Mouse (Mus musculus) gastrocnemius, postnatal 36 days (tissue): ENCODE data around the gene Hectd1. TPM values are rescaled to one million over a fixed set of nuclear protein-coding genes. Genes with fewer than 3 reads are reported as not detected.

ENCODE experiments used
- DNase-seq, 2 experiments: peaks; one replicate each; pipeline ENCODE4 v3.0.0; 2022
- intact Hi-C: fragments of 180-260 bp; cut with DNase I; formaldehyde crosslinking; loops from one replicate; pipeline ENCODE4 v1.15.1; 2025
- total RNA-seq, 2 experiments: library from RNA; stranded (reverse); gene quantifications; 2 replicates each; pipeline ENCODE4 v1.2.3; 2021

Hectd1 gene
- total RNA-seq, 2 experiments from 2014 or later = 80.6 to 97.8 TPM

- intact Hi-C loops = no loop called here
Measured at GRCm38 (mm10) chr12:51709741-51710140, 119.6 kb downstream of the Hectd1 start.

GRCm38 (mm10) chr12:51708941-51709686 is 120.2 kb downstream of the Hectd1 start:
- intact Hi-C loops = no loop called here

More at GRCm38 (mm10) chr12:51709741-51710140, 119.6 kb downstream of the Hectd1 start:
- no peak for DNase-seq

DNA sequence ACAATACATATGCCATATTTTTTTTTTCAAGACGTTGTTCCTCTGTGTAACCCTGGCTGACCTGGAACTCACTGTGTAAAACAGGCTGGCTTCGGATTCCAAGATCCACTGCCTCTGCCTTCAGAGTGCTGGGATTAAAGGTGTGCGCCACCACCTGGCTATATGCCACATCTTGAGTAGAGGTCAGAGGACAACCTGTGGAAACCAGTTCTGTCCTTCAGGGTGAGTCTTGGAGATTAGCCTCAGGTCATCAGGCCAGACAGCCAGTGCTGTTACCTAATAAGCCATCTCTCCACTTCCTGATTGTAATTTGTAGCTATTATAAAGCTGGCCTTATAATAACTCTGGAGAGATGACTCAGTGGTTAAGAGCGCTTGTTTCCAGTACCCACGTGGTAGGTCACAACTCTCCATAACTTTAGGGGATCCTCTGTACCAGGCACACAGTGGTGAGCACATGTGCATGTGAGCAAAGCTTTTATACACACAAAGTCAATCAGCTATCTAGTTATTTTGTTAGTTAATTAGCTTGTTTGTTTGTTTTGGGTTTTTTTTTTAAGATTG is 122.6 kb downstream of the Hectd1 start:
- intact Hi-C loops = no loop called here
- no peak for DNase-seq

More at GRCm38 (mm10) chr12:51708941-51709686, 120.2 kb downstream of the Hectd1 start:
- DNase-seq = no peak

GRCm38 (mm10) chr12:51705778-51706177 is 123.6 kb downstream of the Hectd1 start:
- intact Hi-C loops = no loop called here
- no peak for DNase-seq

DNA sequence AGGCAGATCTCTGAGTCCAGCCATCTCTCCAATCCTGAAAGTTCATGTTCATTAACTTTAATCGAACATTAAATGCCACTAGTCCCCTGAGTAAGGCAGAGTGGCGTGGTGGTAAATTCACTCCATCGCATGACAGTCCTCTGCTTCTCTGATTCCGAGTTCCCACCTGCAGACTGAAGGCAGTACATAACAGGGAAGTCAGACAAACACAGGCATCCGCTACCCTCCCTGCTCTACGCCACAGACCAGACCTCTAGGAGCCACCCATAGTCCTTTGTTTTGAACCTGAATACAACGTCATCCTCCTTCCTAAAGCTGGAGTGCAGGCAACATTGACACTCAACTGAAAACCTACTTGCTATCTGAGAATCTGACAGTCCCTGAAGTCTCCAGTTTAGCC is 124.8 kb downstream of the Hectd1 start:
- no peak for DNase-seq
- intact Hi-C loops = no loop called here

GRCm38 (mm10) chr12:51703859-51704258 is 125.5 kb downstream of the Hectd1 start:
- no peak for DNase-seq
- intact Hi-C loops = no loop called here

DNA sequence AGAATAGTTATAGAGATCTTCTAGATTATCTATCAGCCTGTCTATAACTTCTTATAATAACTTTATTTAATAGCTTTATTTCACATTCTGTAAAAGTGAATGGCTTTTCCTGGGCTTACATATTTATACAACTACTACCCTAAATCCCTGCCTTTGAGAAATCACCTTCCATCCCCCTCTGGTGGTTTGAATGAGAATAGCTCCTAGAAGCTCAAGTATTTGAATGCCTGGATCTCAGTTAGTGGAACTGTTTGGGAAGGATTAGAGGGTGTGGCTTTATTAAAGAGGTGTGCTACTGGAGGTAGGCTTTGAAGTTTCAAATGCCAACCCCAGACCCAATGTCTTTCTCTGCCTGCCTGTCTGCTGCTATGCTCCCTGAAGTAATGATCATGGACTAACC is 127.6 kb downstream of the Hectd1 start:
- intact Hi-C loops = no loop called here
- no peak for DNase-seq

GRCm38 (mm10) chr12:51699623-51700393 is 129.5 kb downstream of the Hectd1 start:
- no peak for DNase-seq
- intact Hi-C loops = no loop called here

GRCm38 (mm10) chr12:51696157-51696556 is 133.2 kb downstream of the Hectd1 start:
- DNase-seq = no peak
- intact Hi-C loops = no loop called here

GRCm38 (mm10) chr12:51694966-51695365 is 134.4 kb downstream of the Hectd1 start:
- intact Hi-C loops = loop anchor here (5.0 kb wide), 1 partner anchor 32 kb away; no protein-coding TSS in a partner anchor

DNA sequence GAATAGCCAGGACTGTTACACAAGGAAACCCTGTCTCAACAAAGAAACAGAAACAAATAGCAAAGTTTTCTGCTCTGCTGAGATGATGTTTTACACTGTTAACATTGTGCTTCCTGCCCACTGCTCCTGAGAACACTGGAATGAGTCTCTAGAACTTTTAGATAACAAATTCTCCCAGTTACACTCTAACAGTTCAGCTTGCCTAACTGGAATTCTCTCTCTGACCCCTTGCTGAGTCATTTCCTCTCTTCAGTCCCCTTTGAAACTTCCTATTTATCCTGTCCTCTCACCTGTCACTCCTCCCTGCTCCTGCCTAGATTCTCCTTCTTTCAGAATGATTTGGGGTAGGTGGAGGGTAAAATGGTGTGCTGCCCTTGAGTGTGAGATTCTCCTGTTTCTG is 135.2 kb downstream of the Hectd1 start:
- no peak for DNase-seq
- intact Hi-C loops = loop anchor here (5.0 kb wide), 1 partner anchor 33 kb away; no protein-coding TSS in a partner anchor

More at GRCm38 (mm10) chr12:51694966-51695365, 134.4 kb downstream of the Hectd1 start:
- DNase-seq = no peak

Other genes starting within 250 kb of the Hectd1 start
- under 1 TPM in 1 of 2 experiments, not detected in 1; 0.18 TPM for gene Coch, start 236.2 kb downstream of the Hectd1 start, total RNA-seq
- gene Ap4s1, start 138.5 kb downstream of the Hectd1 start, total RNA-seq = 10 to 100 TPM; 50.4 to 56.7 TPM
- 100 to 1,000 TPM; 129 to 132 TPM for gene Strn3, start 137.6 kb downstream of the Hectd1 start, total RNA-seq
- 10 to 100 TPM; 14.5 to 15.2 TPM for gene Heatr5a, start 141.8 kb upstream of the Hectd1 start, total RNA-seq
- gene Dtd2, start 177.0 kb upstream of the Hectd1 start, total RNA-seq = 1 to 10 TPM; 3.6 to 3.9 TPM
- gene Gpr33, start 198.5 kb upstream of the Hectd1 start, total RNA-seq = not detected